Mouse (Mus musculus): Measurements from ENCODE around the gene Myog. TPM values are rescaled to one million over a fixed set of nuclear protein-coding genes. Genes with fewer than 3 reads are reported as not detected.

Myog gene
- total RNA-seq, 2 experiments from 2014 or later, result not detected

Other genes starting within 250 kb of the Myog start
- 173 and 183 TPM in 2 replicates for gene Btg2, start 210.9 kb upstream of the Myog start, total RNA-seq (2015; ENCODE audit: low replicate concordance)
- 354 and 411 TPM in 2 replicates for gene Btg2, start 210.9 kb upstream of the Myog start, total RNA-seq (2017; ENCODE audit: low replicate concordance)
- gene Chit1, start 178.7 kb upstream of the Myog start, total RNA-seq (2015; ENCODE audit: low replicate concordance), result 1.3 and 2.9 TPM in 2 replicates
- gene Chit1, start 178.7 kb upstream of the Myog start, total RNA-seq (2017; ENCODE audit: low replicate concordance), result 0.28 TPM in 1 of 2 replicates, not detected in the other
- gene Chil1, start 107.8 kb upstream of the Myog start, total RNA-seq (2015; ENCODE audit: low replicate concordance), result 71.3 and 98.6 TPM in 2 replicates
- 29.3 and 58.3 TPM in 2 replicates for gene Chil1, start 107.8 kb upstream of the Myog start, total RNA-seq (2017; ENCODE audit: low replicate concordance)
- gene Mybph, start 96.5 kb upstream of the Myog start, total RNA-seq (2015; ENCODE audit: low replicate concordance), result not detected in 2 replicates
- gene Mybph, start 96.5 kb upstream of the Myog start, total RNA-seq (2017; ENCODE audit: low replicate concordance), result not detected in 2 replicates
- gene Adora1, start 54.6 kb upstream of the Myog start, total RNA-seq (2015; ENCODE audit: low replicate concordance), result not detected in 2 replicates
- gene Adora1, start 54.6 kb upstream of the Myog start, total RNA-seq (2017; ENCODE audit: low replicate concordance), result not detected in 2 replicates
- gene Ppfia4, start 42.9 kb downstream of the Myog start, total RNA-seq (2015; ENCODE audit: low replicate concordance), result 2.1 and 4.2 TPM in 2 replicates
- gene Ppfia4, start 42.9 kb downstream of the Myog start, total RNA-seq (2017; ENCODE audit: low replicate concordance), result 2.8 and 3.8 TPM in 2 replicates
- 38.2 and 40.5 TPM in 2 replicates for gene Tmem183a, start 72.0 kb downstream of the Myog start, total RNA-seq (2015; ENCODE audit: low replicate concordance)
- 54.1 and 54.4 TPM in 2 replicates for gene Tmem183a, start 72.0 kb downstream of the Myog start, total RNA-seq (2017; ENCODE audit: low replicate concordance)
- gene 4933406M09Rik, start 96.0 kb downstream of the Myog start, total RNA-seq (2015; ENCODE audit: low replicate concordance), result not detected in 2 replicates
- not detected in 2 replicates for gene 4933406M09Rik, start 96.0 kb downstream of the Myog start, total RNA-seq (2017; ENCODE audit: low replicate concordance)
- 31.8 and 39.6 TPM in 2 replicates for gene Cyb5r1, start 115.6 kb downstream of the Myog start, total RNA-seq (2015; ENCODE audit: low replicate concordance)
- 26.8 and 53.9 TPM in 2 replicates for gene Cyb5r1, start 115.6 kb downstream of the Myog start, total RNA-seq (2017; ENCODE audit: low replicate concordance)
- 432 and 436 TPM in 2 replicates for gene Adipor1, start 125.4 kb downstream of the Myog start, total RNA-seq (2015; ENCODE audit: low replicate concordance)
- gene Adipor1, start 125.4 kb downstream of the Myog start, total RNA-seq (2017; ENCODE audit: low replicate concordance), result 440 and 446 TPM in 2 replicates
- 226 and 242 TPM in 2 replicates for gene Klhl12, start 165.5 kb downstream of the Myog start, total RNA-seq (2015; ENCODE audit: low replicate concordance)
- gene Klhl12, start 165.5 kb downstream of the Myog start, total RNA-seq (2017; ENCODE audit: low replicate concordance), result 369 and 410 TPM in 2 replicates
- gene Rabif, start 204.7 kb downstream of the Myog start, total RNA-seq (2015; ENCODE audit: low replicate concordance), result 5.6 and 9.2 TPM in 2 replicates
- 7.2 and 8.2 TPM in 2 replicates for gene Rabif, start 204.7 kb downstream of the Myog start, total RNA-seq (2017; ENCODE audit: low replicate concordance)

Data from erythroblast, adult 5-6 weeks (primary cell).